Comparison of ENCODE assay signal across 8 mouse cellular contexts in the genomic region with DNA sequence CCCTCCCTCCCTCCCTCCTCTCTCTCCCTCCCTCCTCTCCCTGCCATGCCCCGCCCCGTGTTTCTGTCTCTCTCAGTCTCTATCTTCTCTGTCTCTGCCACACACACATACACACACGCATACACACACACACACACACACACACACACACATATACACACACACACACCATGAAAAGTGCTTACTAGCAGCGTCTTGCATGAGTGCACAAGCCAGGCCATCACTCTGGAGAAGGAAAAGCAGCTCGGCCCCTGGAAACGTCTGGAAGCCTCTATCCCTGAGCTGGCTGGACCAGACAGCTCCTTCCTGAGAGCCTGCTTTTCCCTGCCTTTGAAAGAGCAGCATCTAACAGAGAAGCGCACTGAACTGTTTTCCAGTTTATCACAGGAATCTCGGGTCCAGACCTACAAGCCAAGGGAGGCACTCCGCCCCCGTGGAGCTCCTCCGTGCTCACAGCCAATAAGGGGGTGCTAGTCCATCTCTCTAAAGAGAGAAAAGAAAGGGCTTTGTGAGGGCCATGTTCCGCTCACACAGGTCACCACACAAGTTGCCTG. TPM values are rescaled to one million over a fixed set of nuclear protein-coding genes. Genes with fewer than 3 reads are reported as not detected.
DNase-seq lines count a peak whose midpoint lies in the region; ATAC-seq and TF ChIP-seq lines count a peak whose summit lies in the region.

No protein-coding gene starts in this region.

- peak overlapping the region; percentile 71 for H3K27ac ChIP-seq in lung, postnatal 0 days (ENCODE audit: low read length)
- H3K27ac ChIP-seq in stomach, embryonic 15.5 days: peak overlapping the region; percentile 74

- ATAC-seq in lung, postnatal 0 days: 0 out of 2 replicates have a peak, but pooled peaks have one; percentile 7
- ATAC-seq in stomach, embryonic 15.5 days (ENCODE audit: insufficient read depth, low FRiP score, low read depth): peak; percentile 38

- no peaks in the 10 kb centered on the region for H3K36me3 ChIP-seq in lung, postnatal 0 days (ENCODE audit: insufficient read depth, low read length)
- no peaks in the 10 kb centered on the region for H3K36me3 ChIP-seq in stomach, embryonic 15.5 days

- peak; percentile 11 for DNase-seq in thymus, postnatal 4 days
- DNase-seq in thymus, postnatal 10 days (ENCODE audit: low spot score in 2 of 2): no peak
- DNase-seq in gastrocnemius, postnatal 25 days: peak; percentile 15
- peak; percentile 49 to 59 for DNase-seq in kidney, adult 8-10 months
- no peak for DNase-seq in lung, postnatal 0 days (ENCODE audit: low spot score)
- no peak for DNase-seq in layer of hippocampus, adult 8-10 months (ENCODE audit: low spot score in 2 of 2)
- DNase-seq in right cerebral cortex, postnatal 25 days: no peak

- H3K4me3 ChIP-seq in lung, postnatal 0 days (ENCODE audit: low read depth, low read length): no peak overlapping the region
- 0 out of 2 replicates have a peak overlapping the region, but pooled peaks have one; percentile 9 for H3K4me3 ChIP-seq in stomach, embryonic 15.5 days (replicated peaks)

- WGBS in lung, postnatal 0 days: 14% methylated on average over 11 of the region's 12 CpGs
- 24% methylated on average over 12 of the region's 12 CpGs for WGBS in stomach, embryonic 15.5 days

- no peak for TF ChIP-seq CTCF in lung, postnatal 0 days (IDR thresholded peaks at IDR 0.05)

- H3K4me1 ChIP-seq in lung, postnatal 0 days (ENCODE audit: insufficient read depth, low read depth, low read length): peaks cover 6% of the 10 kb centered on the region
- H3K4me1 ChIP-seq in stomach, embryonic 15.5 days: peaks cover 26% of the 10 kb centered on the region

- H3K4me2 ChIP-seq in lung, postnatal 0 days (replicated peaks; ENCODE audit: low read depth, low read length): peak overlapping the region; percentile 25
- peak overlapping the region; percentile 44 for H3K4me2 ChIP-seq in stomach, embryonic 15.5 days

- H3K9ac ChIP-seq in lung, postnatal 0 days (replicated peaks; ENCODE audit: low read depth): no peak overlapping the region
- H3K9ac ChIP-seq in stomach, embryonic 15.5 days: no peak overlapping the region

- no peaks in the 10 kb centered on the region for H3K9me3 ChIP-seq in lung, postnatal 0 days (ENCODE audit: low read length)
- no peaks in the 10 kb centered on the region for H3K9me3 ChIP-seq in stomach, embryonic 15.5 days

- no peaks in the 10 kb centered on the region for H3K27me3 ChIP-seq in lung, postnatal 0 days (replicated peaks; ENCODE audit: insufficient read depth, low read length)
- H3K27me3 ChIP-seq in stomach, embryonic 15.5 days (replicated peaks): no peaks in the 10 kb centered on the region

- no peak for TF ChIP-seq EP300 in lung, postnatal 0 days (IDR thresholded peaks at IDR 0.05)

RNA-seq across cellular contexts. Expression of a gene that starts 47.6 kb away (rescaled TPM):
- total RNA-seq in gastrocnemius, postnatal 25 days (2021): 10 to 100 TPM; 29.2 to 29.7 TPM
- 7.2 and 8.8 TPM in 2 replicates for polyA plus RNA-seq in lung, postnatal 0 days (2015; fragmentation: Nextera tagmentation; extraction: Ambion mirVana)
- 11.2 and 11.4 TPM in 2 replicates for polyA plus RNA-seq in stomach, embryonic 15.5 days (2015; fragmentation: Nextera tagmentation; extraction: Ambion mirVana)
- total RNA-seq in layer of hippocampus, adult 8-10 months (2022): 100 to 1,000 TPM in 3 of 4 experiments, 10 to 100 TPM in 1; 88.8 to 107 (median 100) TPM

Comparison
In these comparisons a context has a peak if more than half of its experiments do, and no peak if none do; other contexts are left out.
1. DNase-seq: peak in thymus, postnatal 4 days (single experiment), gastrocnemius, postnatal 25 days (single experiment) and kidney, adult 8-10 months (2 of 2); none in thymus, postnatal 10 days (0 of 2), lung, postnatal 0 days (single experiment), layer of hippocampus, adult 8-10 months (0 of 2) and right cerebral cortex, postnatal 25 days (single experiment).